Mouse (Mus musculus): Measurements from ENCODE around the gene Plscr3. TPM values are rescaled to one million over a fixed set of nuclear protein-coding genes. Genes with fewer than 3 reads are reported as not detected.

Plscr3 gene
- total RNA-seq, 2 experiments from 2014 or later, result 10.8 to 23.7 TPM

- no peak for ATAC-seq (ENCODE audit: poor library complexity, severe bottlenecking)
Measured at GRCm38 (mm10) chr11:69823456-69823855, 22.7 kb upstream of the Plscr3 start.

- no peak for ATAC-seq (ENCODE audit: poor library complexity, severe bottlenecking)
Measured at GRCm38 (mm10) chr11:69828832-69829231, 17.3 kb upstream of the Plscr3 start.

- ATAC-seq (ENCODE audit: poor library complexity, severe bottlenecking), result no peak
Measured at GRCm38 (mm10) chr11:69833554-69833953, 12.6 kb upstream of the Plscr3 start.

- ATAC-seq (ENCODE audit: poor library complexity, severe bottlenecking), result peak; percentile 39
Measured at GRCm38 (mm10) chr11:69834001-69834549, 12.1 kb upstream of the Plscr3 start.

- ATAC-seq (ENCODE audit: poor library complexity, severe bottlenecking), result no peak
Measured at GRCm38 (mm10) chr11:69835326-69835965, 10.7 kb upstream of the Plscr3 start.

GRCm38 (mm10) chr11:69835966-69836335, 10.2 kb upstream of the Plscr3 start:
- no peak for ATAC-seq (ENCODE audit: poor library complexity, severe bottlenecking)

- ATAC-seq (ENCODE audit: poor library complexity, severe bottlenecking), result no peak
Measured at GRCm38 (mm10) chr11:69836703-69837576, 9.2 kb upstream of the Plscr3 start.

GRCm38 (mm10) chr11:69837604-69837951, 8.6 kb upstream of the Plscr3 start, which contains the start of gene Nlgn2:
Nlgn2 (minus strand) TSS chr11:69837784.
- peak; percentile 10; the same call in 1 of the 2 replicates for ATAC-seq (ENCODE audit: poor library complexity, severe bottlenecking)

GRCm38 (mm10) chr11:69837952-69838713, 8.0 kb upstream of the Plscr3 start, which contains the start of gene Tmem256:
Tmem256 (plus strand) TSS chr11:69838514.
- peak; percentile 87 for ATAC-seq (ENCODE audit: poor library complexity, severe bottlenecking)

GRCm38 (mm10) chr11:69838714-69839104, 7.5 kb upstream of the Plscr3 start:
- ATAC-seq (ENCODE audit: poor library complexity, severe bottlenecking), result peak; percentile 6; the same call in 1 of the 2 replicates

GRCm38 (mm10) chr11:69846738-69847688, 837 bp downstream of the Plscr3 start:
- peak; percentile 19; the same call in 1 of the 2 replicates for ATAC-seq (ENCODE audit: poor library complexity, severe bottlenecking)

- ATAC-seq (ENCODE audit: poor library complexity, severe bottlenecking), result no peak
Measured at GRCm38 (mm10) chr11:69848021-69848420, 1.8 kb downstream of the Plscr3 start.

- ATAC-seq (ENCODE audit: poor library complexity, severe bottlenecking), result 0 out of 2 replicates have a peak, but pooled peaks have one; percentile 16
Measured at GRCm38 (mm10) chr11:69849128-69849527, 3.0 kb downstream of the Plscr3 start.

- ATAC-seq (ENCODE audit: poor library complexity, severe bottlenecking), result no peak
Measured at GRCm38 (mm10) chr11:69849884-69850283, 3.7 kb downstream of the Plscr3 start.

GRCm38 (mm10) chr11:69850754-69851153, 4.6 kb downstream of the Plscr3 start:
- ATAC-seq (ENCODE audit: poor library complexity, severe bottlenecking), result no peak

- peak; percentile 23 for ATAC-seq (ENCODE audit: poor library complexity, severe bottlenecking)
Measured at GRCm38 (mm10) chr11:69853994-69854393, 7.8 kb downstream of the Plscr3 start.

- ATAC-seq (ENCODE audit: poor library complexity, severe bottlenecking), result no peak
Measured at GRCm38 (mm10) chr11:69854680-69855079, 8.5 kb downstream of the Plscr3 start.

- ATAC-seq (ENCODE audit: poor library complexity, severe bottlenecking), result peak; percentile 72
Measured at GRCm38 (mm10) chr11:69855347-69855746, 9.2 kb downstream of the Plscr3 start.

- no peak for ATAC-seq (ENCODE audit: poor library complexity, severe bottlenecking)
Measured at GRCm38 (mm10) chr11:69858113-69858998, 12.2 kb downstream of the Plscr3 start, which contains the start of gene Tnk1. Tnk1 (minus strand) TSS chr11:69858730.
